Mouse (Mus musculus) frontal cortex, postnatal 25 days (tissue): ENCODE measurements around the gene Pcgf6.
A peak's percentile ranks its signal among the peaks of the same experiment; 100 is the strongest.
"Not testable (repeated sequence)": the region's sequence is repeated elsewhere in the genome, so short reads cannot be mapped to it uniquely, and the experiment has no call there.

Experiments
- DNase-seq, 2 experiments: peaks; one replicate each; pipeline ENCODE4 v3.0.0; 2022; ENCODE audit warnings: low spot score in 2 of 2

The Pcgf6 gene

GRCm38 (mm10) chr19:47026513-47026912, 24.2 kb downstream of the Pcgf6 start:
- DNase-seq: no peak

GRCm38 (mm10) chr19:47024954-47025353, 25.8 kb downstream of the Pcgf6 start:
- DNase-seq: no peak

- no peak for DNase-seq
Measured at GRCm38 (mm10) chr19:47023546-47023945, 27.2 kb downstream of the Pcgf6 start.

GRCm38 (mm10) chr19:47022709-47023108, 28.0 kb downstream of the Pcgf6 start:
- DNase-seq: no peak

GRCm38 (mm10) chr19:47019326-47019725, 31.4 kb downstream of the Pcgf6 start:
- DNase-seq: no peak

- DNase-seq: no peak
Measured at GRCm38 (mm10) chr19:47018330-47018729, 32.4 kb downstream of the Pcgf6 start.

- no peak for DNase-seq
Measured at GRCm38 (mm10) chr19:47017831-47018230, 32.9 kb downstream of the Pcgf6 start.

GRCm38 (mm10) chr19:47016487-47016886, 34.2 kb downstream of the Pcgf6 start:
- no peak for DNase-seq

GRCm38 (mm10) chr19:47015965-47016364, 34.7 kb downstream of the Pcgf6 start:
- DNase-seq: no peak

GRCm38 (mm10) chr19:47015396-47015795, 35.3 kb downstream of the Pcgf6 start:
- peak in 1 of 2 experiments; percentile 38 for DNase-seq

- peak; percentile 39 to 66 for DNase-seq
Measured at GRCm38 (mm10) chr19:47014447-47015381, 36.0 kb downstream of the Pcgf6 start, which contains the start of the genes Ina and Nt5c2. Gene Ina, plus strand, starts transcription at chr19:47014698. Gene Nt5c2, minus strand, starts transcription at chr19:47015153.

GRCm38 (mm10) chr19:47014159-47014446, 36.6 kb downstream of the Pcgf6 start:
- no peak for DNase-seq

- no peak for DNase-seq
Measured at GRCm38 (mm10) chr19:47013340-47014158, 37.2 kb downstream of the Pcgf6 start.

GRCm38 (mm10) chr19:47012521-47013130, 38.1 kb downstream of the Pcgf6 start:
- no peak for DNase-seq

- DNase-seq: no peak
Measured at GRCm38 (mm10) chr19:47009943-47010342, 40.8 kb downstream of the Pcgf6 start.

- DNase-seq: no peak
Measured at GRCm38 (mm10) chr19:47009420-47009819, 41.3 kb downstream of the Pcgf6 start.

GRCm38 (mm10) chr19:47006321-47006720, 44.4 kb downstream of the Pcgf6 start:
- DNase-seq: no peak

- no peak for DNase-seq
Measured at GRCm38 (mm10) chr19:47005873-47006272, 44.8 kb downstream of the Pcgf6 start.

- DNase-seq: no peak
Measured at GRCm38 (mm10) chr19:47003742-47004511, 46.8 kb downstream of the Pcgf6 start.

GRCm38 (mm10) chr19:47000357-47000756, 50.3 kb downstream of the Pcgf6 start:
- not testable (repeated sequence) for DNase-seq

GRCm38 (mm10) chr19:46999753-47000152, 51.0 kb downstream of the Pcgf6 start:
- DNase-seq: no peak
